Mouse (Mus musculus) lung, postnatal 0 days (tissue): Measurements from ENCODE around the gene Abhd12.

Experiments used
- CTCF ChIP-seq: IDR thresholded peaks from 2 replicates; pipeline ENCODE4 v1.5.1; 2016; ENCODE audit warnings: antibody characterized with exemption, mild to moderate bottlenecking
- EP300 ChIP-seq: IDR thresholded peaks from 2 replicates; pipeline ENCODE4 v1.6.1; 2016; ENCODE audit warnings: antibody characterized with exemption, mild to moderate bottlenecking, control low read depth

DNA sequence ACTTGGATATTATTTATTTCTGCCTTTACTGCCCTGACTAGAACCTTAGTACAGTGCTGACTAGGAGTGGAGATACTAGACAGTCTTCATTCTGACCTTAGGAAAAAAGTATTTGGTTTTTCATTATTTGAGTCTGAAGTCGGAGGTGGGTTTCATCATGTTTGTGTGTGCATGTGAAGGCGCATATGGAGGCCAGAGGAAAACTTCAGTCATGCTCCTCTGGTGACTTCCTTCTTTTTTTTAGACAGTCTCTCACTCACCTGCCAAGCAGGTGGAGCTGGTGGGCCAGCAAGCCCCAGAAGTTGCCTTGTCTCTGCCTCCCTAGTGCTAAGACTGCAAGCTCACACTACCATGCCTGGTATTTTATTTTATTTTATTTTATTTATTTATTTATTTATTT, 37.5 kb downstream of the Abhd12 start:
- TF ChIP-seq CTCF (no peak), EP300 (no peak)
